Comparison of ENCODE assay signal across 9 mouse cellular contexts in genomic region chr6:135559501-135559907, GRCm38 (mm10).
A peak's percentile ranks its signal among the peaks of the same experiment; 100 is the strongest.
DNase-seq lines count a peak whose midpoint lies in the region; ATAC-seq and TF ChIP-seq lines count a peak whose summit lies in the region.
"Had no signal": no experiment of that assay in that cellular context is flagged by ENCODE, and none has a peak within 500 bp of the region (broad histone marks: within the 10 kb centered on the region; RNA-seq: fewer than 3 reads in every experiment).

No protein-coding gene starts in this region.

- H3K4me1 ChIP-seq in hindbrain, embryonic 14.5 days (replicated peaks; ENCODE audit: control insufficient read depth, insufficient read depth, low read length): peaks cover 18% of the 10 kb centered on the region
- 0 out of 2 replicates have a peak, but pooled peaks cover 3% of the 10 kb centered on the region for H3K4me1 ChIP-seq in stomach, embryonic 16.5 days (ENCODE audit: control insufficient read depth, insufficient read depth, low read length)

- no peaks in the 10 kb centered on the region for H3K9me3 ChIP-seq in hindbrain, embryonic 14.5 days (ENCODE audit: control insufficient read depth, low read length)
- no peaks in the 10 kb centered on the region for H3K9me3 ChIP-seq in stomach, embryonic 16.5 days (replicated peaks; ENCODE audit: control insufficient read depth, low read length)

- no peaks in the 10 kb centered on the region for H3K36me3 ChIP-seq in hindbrain, embryonic 14.5 days (replicated peaks; ENCODE audit: control insufficient read depth, insufficient read depth)
- H3K36me3 ChIP-seq in stomach, embryonic 16.5 days (ENCODE audit: control insufficient read depth, insufficient read depth, low read length): no peaks in the 10 kb centered on the region

- DNase-seq in MN1 (ENCODE audit: low spot score): peak; percentile 80
- DNase-seq in brain, embryonic 14.5 days (ENCODE audit: low read depth): peak; percentile 99
- peak; percentile 72 to 81 for DNase-seq in frontal cortex, postnatal 10 days (ENCODE audit: low spot score in 2 of 2)
- DNase-seq in hindbrain, embryonic 14.5 days (ENCODE audit: low spot score): peak; percentile 83
- DNase-seq in layer of hippocampus, adult 9-11 months: peak; percentile 88
- DNase-seq in lung, postnatal 25 days (ENCODE audit: low spot score): peak; percentile 77

- no peak for TF ChIP-seq POLR2A in brain, embryonic 14.5 days (IDR thresholded peaks at IDR 0.05; ENCODE audit: borderline replicate concordance, extremely low read depth, insufficient read depth, insufficient read length, poor library complexity, severe bottlenecking)

- peak overlapping the region; percentile 60 for H3K27ac ChIP-seq in hindbrain, embryonic 14.5 days
- no peak overlapping the region for H3K27ac ChIP-seq in stomach, embryonic 16.5 days (ENCODE audit: low read length)
- H3K27ac ChIP-seq: liver, embryonic 14.5 days had no signal

- no peaks in the 10 kb centered on the region for H3K27me3 ChIP-seq in hindbrain, embryonic 14.5 days (ENCODE audit: control insufficient read depth, insufficient read depth, low read length)
- H3K27me3 ChIP-seq in stomach, embryonic 16.5 days (ENCODE audit: control insufficient read depth, insufficient read depth, low read length): no peaks in the 10 kb centered on the region

- peak; percentile 95 for ATAC-seq in hindbrain, embryonic 14.5 days (ENCODE audit: low FRiP score)
- peak; percentile 91 for ATAC-seq in stomach, embryonic 16.5 days (ENCODE audit: insufficient read depth, low FRiP score)
- ATAC-seq in erythroid progenitor cell, adult 5-6 weeks (replicated peaks; ENCODE audit: low FRiP score, poor library complexity, severe bottlenecking): no peak

- no peak overlapping the region for H3K4me2 ChIP-seq in hindbrain, embryonic 14.5 days (replicated peaks)
- H3K4me2 ChIP-seq in stomach, embryonic 16.5 days (ENCODE audit: low read depth, low read length): no peak overlapping the region

- no peak overlapping the region for H3K9ac ChIP-seq in hindbrain, embryonic 14.5 days
- no peak overlapping the region for H3K9ac ChIP-seq in stomach, embryonic 16.5 days (ENCODE audit: low read length)
- H3K9ac ChIP-seq: liver, embryonic 14.5 days had no signal

- H3K4me3 ChIP-seq in hindbrain, embryonic 14.5 days (replicated peaks; ENCODE audit: low read length): no peak overlapping the region
- H3K4me3 ChIP-seq in stomach, embryonic 16.5 days (replicated peaks; ENCODE audit: low read length): no peak overlapping the region

- WGBS in hindbrain, embryonic 14.5 days: 40% methylated on average over 5 of the region's 5 CpGs
- 48% methylated on average over 5 of the region's 5 CpGs for WGBS in stomach, embryonic 16.5 days

- no peak for TF ChIP-seq CTCF in brain, embryonic 14.5 days (IDR thresholded peaks at IDR 0.05; ENCODE audit: borderline replicate concordance, extremely low read depth, insufficient read depth, insufficient read length)
